Mouse (Mus musculus) hindbrain, embryonic 10.5 days (tissue): ENCODE data around the gene Tpr. TPM values are rescaled to one million over a fixed set of nuclear protein-coding genes. Genes with fewer than 3 reads are reported as not detected.

ENCODE experiments used
- DNase-seq: peaks from one replicate; pipeline ENCODE4 v3.0.0-alpha.2; 2017; ENCODE audit warnings: low spot score
- H3K27ac ChIP-seq: fragments of 300-500 bp; sonication (generic); 2 replicates; pipeline ENCODE4 v1.5.1; 2016; ENCODE audit warnings: mild to moderate bottlenecking, moderate library complexity
- H3K27me3 ChIP-seq: fragments of 300-500 bp; sonication (generic); 2 replicates; pipeline ENCODE4 v1.6.1; 2016; ENCODE audit warnings: mild to moderate bottlenecking; ENCODE audit not compliant: poor library complexity, insufficient read depth, severe bottlenecking
- H3K36me3 ChIP-seq: fragments of 300-500 bp; sonication (generic); 2 replicates; pipeline ENCODE4 v1.6.1; 2016; ENCODE audit warnings: mild to moderate bottlenecking, moderate library complexity
- H3K4me1 ChIP-seq: fragments of 300-500 bp; sonication (generic); replicated peaks from 2 replicates; pipeline ENCODE4 v1.6.1; 2016; ENCODE audit warnings: mild to moderate bottlenecking
- H3K4me3 ChIP-seq: fragments of 300-500 bp; sonication (generic); 2 replicates; pipeline ENCODE4 v1.5.1; 2016; ENCODE audit warnings: mild to moderate bottlenecking, moderate library complexity
- H3K9me3 ChIP-seq: fragments of 300-500 bp; sonication (generic); 2 replicates; pipeline ENCODE4 v1.6.1; 2016; ENCODE audit warnings: mild to moderate bottlenecking, moderate library complexity
- WGBS: fragments of 180-500 bp; shearing (Covaris S2); methylation state at CpG from one replicate; pipeline ENCODE4 v1.1.7; 2016; 5-methylcytosine and 5-hydroxymethylcytosine counted together
- polyA plus RNA-seq: library from polyadenylated mRNA; unstranded; fragments of >200 nt; fragmentation: Nextera tagmentation; extraction: Ambion mirVana; gene quantifications from 2 replicates; pipeline ENCODE4 v1.2.1, GENCODE M21; 2016

Tpr gene
- 114 and 166 TPM in 2 replicates for polyA plus RNA-seq

- Histone ChIP-seq H3K36me3 (peaks cover 48% of the 10 kb centered on the region), H3K27me3 (no peaks in the 10 kb centered on the region), H3K27ac (peak within 1 kb of the TSS; percentile 92), H3K4me1 (peaks cover 12% of the 10 kb centered on the region), H3K4me3 (peak within 1 kb of the TSS; percentile 78), H3K9me3 (no peaks in the 10 kb centered on the region)
- under 1% methylated on average over 76 of the region's 76 CpGs for WGBS
- peak; percentile 98 for DNase-seq
Observed at GRCm38 (mm10) chr1:150392638-150393487, at the start of gene Tpr, which contains the start of gene Odr4. Gene Tpr (plus strand): TSS chr1:150392838. Gene Odr4 (minus strand): TSS chr1:150393080.

- Histone ChIP-seq H3K27me3 (no peaks in the 10 kb centered on the region), H3K27ac (no peak overlapping the region), H3K4me3 (no peak overlapping the region), H3K36me3 (peaks cover 45% of the 10 kb centered on the region), H3K4me1 (no peaks in the 10 kb centered on the region), H3K9me3 (no peaks in the 10 kb centered on the region)
- WGBS, result 87% methylated on average over 1 of the region's 1 CpGs
- DNase-seq, result no peak
Observed at GRCm38 (mm10) chr1:150360864-150361263, 31.8 kb upstream of the Tpr start.

- Histone ChIP-seq H3K9me3 (no peaks in the 10 kb centered on the region), H3K4me3 (no peak overlapping the region), H3K36me3 (peaks cover 14% of the 10 kb centered on the region), H3K27me3 (no peaks in the 10 kb centered on the region), H3K27ac (no peak overlapping the region), H3K4me1 (no peaks in the 10 kb centered on the region)
- 87% methylated on average over 3 of the region's 3 CpGs for WGBS
- DNase-seq, result no peak
Observed at GRCm38 (mm10) chr1:150372895-150373294, 19.7 kb upstream of the Tpr start.

GRCm38 (mm10) chr1:150374247-150374646, 18.4 kb upstream of the Tpr start:
- Histone ChIP-seq H3K4me3 (no peak overlapping the region), H3K36me3 (peaks cover 16% of the 10 kb centered on the region), H3K9me3 (no peaks in the 10 kb centered on the region), H3K4me1 (no peaks in the 10 kb centered on the region), H3K27ac (no peak overlapping the region), H3K27me3 (no peaks in the 10 kb centered on the region)
- DNase-seq, result no peak
- WGBS, result 90% methylated on average over 2 of the region's 2 CpGs

GRCm38 (mm10) chr1:150384138-150384537, 8.5 kb upstream of the Tpr start:
- WGBS, result 94% methylated on average over 4 of the region's 4 CpGs
- H3K9me3 ChIP-seq, result no peaks in the 10 kb centered on the region
- peaks cover 58% of the 10 kb centered on the region for H3K36me3 ChIP-seq
- H3K27me3 ChIP-seq, result no peaks in the 10 kb centered on the region
- H3K4me1 ChIP-seq, result no peaks in the 10 kb centered on the region
- H3K27ac ChIP-seq, result no peak overlapping the region
- no peak for DNase-seq
- H3K4me3 ChIP-seq, result no peak overlapping the region

- H3K4me3 ChIP-seq, result no peak overlapping the region
- H3K36me3 ChIP-seq, result peaks cover 54% of the 10 kb centered on the region
- WGBS, result 92% methylated on average over 9 of the region's 9 CpGs
- no peaks in the 10 kb centered on the region for H3K27me3 ChIP-seq
- no peak overlapping the region for H3K27ac ChIP-seq
- H3K9me3 ChIP-seq, result no peaks in the 10 kb centered on the region
- no peak for DNase-seq
- H3K4me1 ChIP-seq, result peaks cover 4% of the 10 kb centered on the region
Observed at GRCm38 (mm10) chr1:150387572-150387971, 5.1 kb upstream of the Tpr start.

GRCm38 (mm10) chr1:150389390-150390129, 3.1 kb upstream of the Tpr start:
- Histone ChIP-seq H3K36me3 (peaks cover 41% of the 10 kb centered on the region), H3K27me3 (no peaks in the 10 kb centered on the region), H3K4me3 (no peak overlapping the region), H3K9me3 (no peaks in the 10 kb centered on the region), H3K27ac (no peak overlapping the region), H3K4me1 (peaks cover 12% of the 10 kb centered on the region)
- no peak for DNase-seq
- 90% methylated on average over 6 of the region's 6 CpGs for WGBS

- Histone ChIP-seq H3K9me3 (no peaks in the 10 kb centered on the region), H3K27ac (peak overlapping the region; percentile 92), H3K4me1 (peaks cover 12% of the 10 kb centered on the region), H3K27me3 (no peaks in the 10 kb centered on the region), H3K4me3 (peak overlapping the region; percentile 78), H3K36me3 (peaks cover 45% of the 10 kb centered on the region)
- DNase-seq, result no peak
- 26% methylated on average over 11 of the region's 11 CpGs for WGBS
Observed at GRCm38 (mm10) chr1:150391931-150392637, 554 bp upstream of the Tpr start.

GRCm38 (mm10) chr1:150393488-150393852, 832 bp downstream of the Tpr start:
- WGBS, result under 1% methylated on average over 27 of the region's 27 CpGs
- Histone ChIP-seq H3K9me3 (no peaks in the 10 kb centered on the region), H3K27me3 (no peaks in the 10 kb centered on the region), H3K4me3 (peak overlapping the region; percentile 78), H3K27ac (peak overlapping the region; percentile 92), H3K4me1 (peaks cover 12% of the 10 kb centered on the region), H3K36me3 (peaks cover 48% of the 10 kb centered on the region)
- DNase-seq, result no peak

- no peak overlapping the region for H3K27ac ChIP-seq
- no peak for DNase-seq
- H3K4me3 ChIP-seq, result no peak overlapping the region
- H3K36me3 ChIP-seq, result peaks cover 61% of the 10 kb centered on the region
- no peaks in the 10 kb centered on the region for H3K9me3 ChIP-seq
- H3K27me3 ChIP-seq, result no peaks in the 10 kb centered on the region
- WGBS, result 92% methylated on average over 3 of the region's 3 CpGs
- H3K4me1 ChIP-seq, result peaks cover 12% of the 10 kb centered on the region
Observed at GRCm38 (mm10) chr1:150396001-150396400, 3.4 kb downstream of the Tpr start.

- no peak for DNase-seq
- Histone ChIP-seq H3K36me3 (peaks cover 98% of the 10 kb centered on the region), H3K9me3 (no peaks in the 10 kb centered on the region), H3K27ac (no peak overlapping the region), H3K4me1 (no peaks in the 10 kb centered on the region), H3K27me3 (no peaks in the 10 kb centered on the region), H3K4me3 (no peak overlapping the region)
- WGBS, result 96% methylated on average over 3 of the region's 3 CpGs
Observed at GRCm38 (mm10) chr1:150403914-150404313, 11.3 kb downstream of the Tpr start.

GRCm38 (mm10) chr1:150404555-150404954, 11.9 kb downstream of the Tpr start:
- Histone ChIP-seq H3K9me3 (no peaks in the 10 kb centered on the region), H3K4me1 (no peaks in the 10 kb centered on the region), H3K4me3 (no peak overlapping the region), H3K27me3 (no peaks in the 10 kb centered on the region), H3K27ac (no peak overlapping the region), H3K36me3 (peaks cover 98% of the 10 kb centered on the region)
- 95% methylated on average over 3 of the region's 3 CpGs for WGBS
- no peak for DNase-seq
